Mouse (Mus musculus): Measurements from ENCODE around the gene Gm10392.

The Gm10392 gene

DNA sequence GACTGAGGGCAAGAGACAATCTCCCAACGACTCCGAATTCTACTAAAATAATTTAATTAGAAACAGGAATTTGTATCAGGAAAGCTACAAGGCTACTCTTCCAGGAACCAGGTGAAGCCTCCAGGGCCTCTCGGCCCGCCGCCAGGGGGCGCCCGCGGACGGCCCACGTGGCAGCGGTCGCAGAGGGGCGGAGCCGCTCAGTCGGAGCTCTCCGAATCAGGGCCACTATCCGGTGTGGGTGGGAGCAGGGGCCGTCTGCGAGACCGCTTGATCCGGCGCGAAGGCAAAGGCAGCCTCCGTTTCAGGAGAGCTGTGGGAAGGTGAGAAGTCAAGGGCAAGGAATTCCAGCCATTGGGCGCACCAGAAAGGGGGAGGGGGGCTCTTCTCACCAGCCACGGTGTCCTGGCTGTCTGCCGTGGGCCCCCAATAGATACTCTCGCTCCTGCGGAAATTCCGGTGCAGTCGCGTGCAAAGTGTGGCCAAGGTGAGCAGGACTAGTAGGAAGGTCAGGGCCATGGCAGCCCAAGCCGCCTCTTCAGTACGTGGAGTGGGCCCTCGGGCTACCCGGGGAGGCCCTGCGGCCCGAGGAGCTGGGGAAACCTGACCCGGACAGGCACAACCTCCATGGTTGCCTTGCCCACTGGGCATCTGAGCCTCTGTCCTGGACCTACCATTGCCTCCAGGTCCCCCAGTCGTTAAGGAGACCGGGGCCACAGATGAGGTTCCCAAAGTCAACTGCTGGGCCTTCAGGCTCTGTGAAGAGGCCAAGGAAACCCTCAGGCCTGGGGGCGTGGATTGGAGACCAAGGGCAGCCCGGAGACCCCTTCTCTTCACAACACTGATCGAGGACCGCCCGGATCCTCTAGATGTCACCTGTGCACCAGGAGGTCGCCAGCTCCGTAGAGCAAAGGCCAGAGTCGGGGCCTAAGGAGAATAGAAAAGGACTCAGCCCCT is 10.7 kb downstream of the Gm10392 start:
- peak in 1 of 2 experiments; percentile 86 for DNase-seq (ENCODE audit: low spot score in 2 of 2)

- DNase-seq (ENCODE audit: low spot score in 2 of 2), result no peak
Observed at GRCm38 (mm10) chr11:77507426-77507825, 11.6 kb downstream of the Gm10392 start.

- DNase-seq (ENCODE audit: low spot score in 2 of 2), result no peak
Observed at GRCm38 (mm10) chr11:77506941-77507340, 12.1 kb downstream of the Gm10392 start.

GRCm38 (mm10) chr11:77506273-77506672 is 12.7 kb downstream of the Gm10392 start:
- DNase-seq (ENCODE audit: low spot score in 2 of 2), result no peak

DNA sequence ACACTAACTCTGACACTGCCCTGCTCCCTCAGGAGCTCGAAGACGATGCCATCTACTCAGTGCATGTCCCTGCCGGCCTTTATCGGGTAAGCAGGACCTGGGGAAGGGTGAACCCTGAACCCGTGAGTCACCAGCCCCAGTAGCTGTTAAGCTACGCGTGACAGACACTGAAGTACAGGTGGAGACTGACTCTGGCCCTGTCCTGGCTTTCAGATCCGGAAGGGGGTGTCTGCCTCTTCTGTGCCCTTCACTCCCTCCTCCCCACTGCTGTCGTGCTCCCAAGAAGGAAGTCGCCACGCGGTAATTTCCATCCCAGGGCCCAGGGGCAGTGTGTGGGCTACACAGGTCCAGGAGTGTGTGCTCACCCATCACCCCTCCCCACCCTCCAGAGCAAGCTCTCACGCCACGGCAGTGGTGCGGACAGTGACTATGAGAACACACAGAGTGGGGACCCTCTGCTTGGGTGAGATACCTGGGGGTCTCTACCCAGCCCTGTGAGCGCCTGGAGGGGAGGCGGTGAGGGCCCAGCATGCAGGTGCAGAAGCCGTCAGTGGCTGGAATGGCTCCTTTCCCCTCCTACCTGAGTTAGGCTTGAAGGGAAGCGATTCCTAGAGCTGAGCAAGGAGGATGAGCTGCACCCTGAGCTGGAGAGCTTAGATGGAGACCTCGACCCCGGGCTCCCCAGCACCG is 13.6 kb downstream of the Gm10392 start:
- DNase-seq (ENCODE audit: low spot score in 2 of 2), result no peak

DNA sequence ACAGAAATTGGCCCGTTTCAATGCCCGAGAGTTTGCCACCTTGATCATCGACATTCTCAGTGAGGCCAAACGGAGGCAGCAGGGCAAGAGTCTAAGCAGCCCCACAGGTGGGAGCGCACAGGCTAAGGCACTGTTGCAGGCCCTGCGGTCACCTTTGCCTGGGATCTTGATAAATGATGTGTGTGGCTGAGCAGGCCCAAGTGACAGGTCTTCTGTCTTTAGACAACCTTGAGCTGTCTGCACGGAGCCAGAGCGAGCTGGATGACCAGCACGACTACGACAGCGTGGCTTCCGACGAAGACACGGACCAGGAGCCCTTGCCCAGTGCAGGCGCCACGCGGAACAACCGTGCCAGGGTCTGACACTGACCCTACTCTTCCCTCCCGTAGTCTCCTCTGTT is 14.6 kb downstream of the Gm10392 start:
- no peak for DNase-seq (ENCODE audit: low spot score in 2 of 2)

GRCm38 (mm10) chr11:77503511-77503910 is 15.5 kb downstream of the Gm10392 start:
- DNase-seq (ENCODE audit: low spot score in 2 of 2), result no peak

DNA sequence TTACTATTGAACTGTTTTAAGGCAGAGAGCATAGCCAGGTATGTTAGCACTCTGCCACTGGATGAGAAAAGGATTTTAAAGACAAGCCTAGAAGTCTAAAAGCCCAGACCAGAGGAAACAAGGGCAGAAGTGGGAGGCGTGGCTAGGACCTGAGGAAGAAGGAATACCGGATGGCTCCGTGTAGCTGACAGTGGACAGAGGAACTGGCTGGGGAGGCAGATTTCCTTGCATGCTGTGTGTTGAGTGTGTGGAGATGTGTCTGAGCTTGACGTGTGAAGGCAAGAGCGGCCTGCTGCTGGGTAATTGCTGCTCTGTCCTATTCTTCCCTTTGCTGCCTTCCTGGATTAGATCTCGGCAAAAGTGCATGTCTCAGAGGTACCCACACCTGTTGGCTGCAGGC is 16.5 kb downstream of the Gm10392 start:
- no peak for DNase-seq (ENCODE audit: low spot score in 2 of 2)

DNA sequence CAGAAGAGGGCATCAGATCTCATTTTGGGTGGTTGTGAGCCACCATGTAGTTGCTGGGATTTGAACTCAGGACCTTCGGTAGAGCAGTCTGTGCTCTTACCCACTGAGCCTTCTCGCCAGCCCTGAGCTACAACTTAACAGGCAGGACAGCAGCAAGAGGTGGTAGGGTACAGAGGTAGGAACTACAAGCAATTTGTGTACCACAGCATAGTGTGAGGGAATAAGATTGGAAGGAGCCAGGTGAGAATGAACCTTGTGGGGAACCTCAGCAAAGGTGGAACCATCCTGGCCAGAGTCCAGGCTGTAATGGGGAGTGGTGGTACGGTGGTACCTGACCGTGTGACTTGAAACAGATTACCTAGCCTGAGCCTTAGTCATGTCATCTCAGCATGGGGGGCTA is 17.0 kb downstream of the Gm10392 start:
- DNase-seq (ENCODE audit: low spot score in 2 of 2), result no peak

GRCm38 (mm10) chr11:77501392-77501791 is 17.6 kb downstream of the Gm10392 start:
- DNase-seq (ENCODE audit: low spot score in 2 of 2), result peak in 1 of 2 experiments; percentile 84

GRCm38 (mm10) chr11:77500361-77501325 is 18.4 kb downstream of the Gm10392 start:
- DNase-seq (ENCODE audit: low spot score in 2 of 2), result peak in 1 of 2 experiments; percentile 74

DNA sequence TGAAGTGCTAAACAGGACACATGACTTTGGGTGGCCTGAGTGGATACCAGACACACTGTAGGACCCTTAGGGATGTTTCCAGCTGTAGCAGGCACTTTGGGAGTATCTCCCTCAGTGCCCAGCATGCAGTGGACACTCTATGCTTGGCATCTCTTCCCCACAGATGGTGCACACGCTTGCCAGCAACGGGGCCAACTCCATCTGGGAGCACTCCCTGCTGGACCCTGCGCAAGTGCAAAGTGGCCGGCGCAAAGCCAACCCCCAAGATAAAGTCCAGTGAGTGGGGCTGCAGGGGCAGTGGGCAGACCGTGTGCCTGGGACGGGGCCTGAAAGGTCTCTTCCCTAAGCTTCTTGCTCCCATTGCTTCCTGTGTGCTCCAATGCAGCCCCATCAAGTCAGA is 19.6 kb downstream of the Gm10392 start:
- no peak for DNase-seq (ENCODE audit: low spot score in 2 of 2)

GRCm38 (mm10) chr11:77498261-77499139 is 20.5 kb downstream of the Gm10392 start:
- DNase-seq (ENCODE audit: low spot score in 2 of 2), result no peak

DNA sequence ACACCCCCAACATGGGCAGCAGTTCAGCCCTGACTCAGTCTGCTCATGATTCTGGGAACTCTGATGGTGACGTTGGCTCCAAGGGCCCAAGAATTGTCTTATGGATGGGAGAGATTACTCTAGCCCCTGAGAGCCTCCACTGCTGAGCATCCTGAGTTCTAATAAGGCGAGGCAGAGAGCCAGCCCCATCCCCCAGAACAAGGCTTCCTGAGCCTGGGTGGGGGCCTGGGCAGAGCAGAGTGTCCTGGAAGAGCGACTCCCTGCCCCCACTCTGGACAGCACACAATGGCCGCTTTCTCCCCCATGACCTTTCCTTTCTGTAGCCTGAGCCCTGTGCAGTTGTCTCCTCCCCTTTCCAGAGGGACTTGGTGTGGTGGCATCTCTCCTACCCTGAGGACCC is 21.1 kb downstream of the Gm10392 start:
- DNase-seq (ENCODE audit: low spot score in 2 of 2), result no peak

DNA sequence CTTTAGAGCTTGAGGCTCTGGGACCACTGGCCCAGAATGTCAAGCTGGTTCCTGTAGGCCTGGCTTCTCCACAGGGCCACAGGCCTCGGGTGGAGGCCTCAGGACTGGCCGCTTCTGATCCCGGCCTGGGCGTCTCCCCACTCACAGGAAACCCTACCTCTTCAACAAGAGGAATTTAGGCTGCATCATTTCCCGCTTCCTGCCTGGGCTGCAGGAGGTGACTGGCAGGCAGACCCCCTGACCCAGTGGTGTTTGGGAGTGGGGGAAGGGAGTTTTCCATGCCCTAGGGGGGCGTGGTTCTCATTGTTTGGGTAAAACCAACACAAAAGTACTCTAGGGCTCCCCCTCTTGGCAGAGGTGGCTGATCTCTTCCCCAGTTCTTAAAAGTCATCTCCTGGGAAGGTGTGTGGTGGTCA is 21.6 kb downstream of the Gm10392 start:
- DNase-seq (ENCODE audit: low spot score in 2 of 2), result no peak

GRCm38 (mm10) chr11:77495507-77495906 is 23.5 kb downstream of the Gm10392 start:
- DNase-seq (ENCODE audit: low spot score in 2 of 2), result no peak

DNA sequence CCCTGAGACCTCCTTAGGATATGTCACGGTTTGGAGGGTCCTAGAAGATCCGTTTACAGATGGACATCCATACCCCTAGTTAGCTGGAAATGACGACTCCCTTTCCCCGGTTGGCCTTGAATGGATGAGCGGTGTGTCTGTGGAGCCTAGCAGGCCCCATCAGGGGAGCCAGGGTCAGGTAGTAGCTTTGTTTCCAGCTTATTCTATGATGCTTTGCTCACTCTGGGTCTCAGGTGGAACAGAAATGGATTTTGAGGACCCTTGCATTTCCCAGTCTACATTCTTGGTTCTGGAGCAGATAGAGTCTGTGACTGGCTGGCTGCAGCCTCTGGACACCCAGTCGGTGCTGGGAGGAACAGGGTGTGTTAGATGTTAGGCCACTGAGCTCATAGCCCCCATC is 24.2 kb downstream of the Gm10392 start:
- no peak for DNase-seq (ENCODE audit: low spot score in 2 of 2)

DNA sequence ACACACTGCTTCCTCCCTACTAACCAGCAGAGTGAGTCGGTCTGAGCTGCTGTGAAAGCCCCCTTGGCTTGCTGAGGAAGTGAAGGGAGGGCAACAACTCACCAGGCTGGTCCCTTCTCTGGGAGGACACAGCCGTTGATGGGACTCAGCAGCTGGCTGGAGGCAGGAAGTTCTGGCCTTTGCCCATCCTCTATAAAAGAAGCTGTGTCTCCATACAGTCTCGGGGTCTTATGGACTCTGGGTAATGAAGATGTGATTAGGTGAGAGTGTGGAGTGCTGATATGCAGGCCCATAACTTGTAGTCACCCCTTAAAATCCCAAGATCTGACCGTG is 24.7 kb downstream of the Gm10392 start:
- no peak for DNase-seq (ENCODE audit: low spot score in 2 of 2)

DNA sequence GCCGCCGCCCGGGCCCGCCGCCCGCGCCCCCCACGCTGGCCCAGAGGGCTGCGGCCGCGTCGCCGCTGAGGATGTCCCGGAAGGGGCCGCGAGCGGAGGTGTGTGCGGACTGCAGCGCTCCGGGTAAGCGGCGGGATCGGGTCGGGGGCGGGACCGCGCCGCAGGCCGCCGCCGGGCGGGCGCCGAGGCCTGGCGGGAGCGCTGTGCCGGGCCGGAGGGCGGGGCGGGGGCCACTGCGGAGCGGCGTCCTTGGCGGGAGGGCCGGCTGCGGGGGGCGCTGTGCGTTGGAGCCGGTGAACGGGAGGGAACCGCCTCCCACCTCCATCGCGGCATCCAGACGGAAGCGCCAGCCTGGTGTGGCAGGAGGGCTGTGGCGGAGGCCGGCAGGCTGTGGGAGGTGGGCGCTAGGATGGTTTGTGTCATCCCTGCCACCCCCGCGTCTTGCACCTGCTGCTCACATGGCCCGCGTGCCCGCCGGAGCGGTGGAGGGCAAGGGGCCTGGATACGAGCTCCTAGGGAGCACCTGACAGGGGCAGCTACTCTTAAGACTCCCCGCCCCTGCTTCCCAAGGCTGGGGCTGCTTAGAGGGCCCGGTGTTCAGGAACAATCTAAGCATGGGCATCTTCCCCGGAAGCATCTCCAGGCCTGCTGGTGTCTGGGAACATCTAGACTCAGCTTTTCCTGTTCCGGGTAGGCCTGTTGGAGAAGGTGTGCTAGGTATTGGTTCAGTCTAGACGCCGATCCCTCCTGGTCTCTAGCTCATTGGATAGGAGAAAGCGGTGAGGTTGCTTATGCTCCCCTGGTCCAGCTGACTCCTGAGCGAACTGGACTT is 25.3 kb downstream of the Gm10392 start, which contains the start of gene Git1:
TSS of gene Git1 (plus strand) at position 51 of the 832 bp plus-strand sequence.
- DNase-seq (ENCODE audit: low spot score in 2 of 2), result peak; percentile 66 to 70

DNA sequence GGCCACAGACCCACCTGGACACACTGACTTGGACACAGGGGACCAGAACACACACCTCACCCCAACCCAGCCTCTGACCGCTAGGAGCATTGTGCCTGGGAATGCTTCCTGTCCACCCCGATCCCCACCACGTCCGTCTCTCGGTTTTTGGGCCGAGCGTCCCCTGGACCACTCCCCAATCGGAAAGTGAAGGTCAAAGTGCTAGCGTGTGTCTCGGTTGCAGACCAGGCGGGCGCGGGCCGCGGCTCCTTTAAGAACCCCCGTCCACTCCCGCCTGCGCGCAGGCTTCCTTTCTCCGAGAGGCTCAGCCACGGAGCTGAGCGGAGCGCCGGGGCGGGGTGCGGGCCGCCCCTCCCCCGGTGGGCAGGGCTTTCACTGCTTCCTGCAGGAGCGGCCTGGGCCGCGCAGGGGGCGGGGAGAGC is 26.1 kb downstream of the Gm10392 start:
- peak; percentile 88 to 91 for DNase-seq (ENCODE audit: low spot score in 2 of 2)

All from frontal cortex, postnatal 36 days (tissue).